Mouse (Mus musculus) splenic B cell, adult 2 months (primary cell): ENCODE results near the gene Mdm1.

ENCODE experiments used
- DNase-seq: peaks from one replicate; pipeline ENCODE4 v3.0.0-alpha.2; 2011; ENCODE audit warnings: low read depth, low spot score
- H3K27me3 ChIP-seq: 2 replicates; pipeline ENCODE4 v1.6.1; 2012; ENCODE audit warnings: mild to moderate bottlenecking, low read length, moderate library complexity, mixed read lengths; ENCODE audit not compliant: control insufficient read depth, poor library complexity, insufficient read depth, severe bottlenecking
- H3K36me3 ChIP-seq: 2 replicates; pipeline ENCODE4 v1.6.1; 2012; ENCODE audit warnings: mild to moderate bottlenecking, low read length, moderate library complexity, mixed read lengths; ENCODE audit not compliant: control insufficient read depth, poor library complexity, insufficient read depth, severe bottlenecking

The Mdm1 gene

GRCm38 (mm10) chr10:118112294-118112893, 29.2 kb upstream of the Mdm1 start:
- no peak for DNase-seq
- no peaks in the 10 kb centered on the region for H3K27me3 ChIP-seq

GRCm38 (mm10) chr10:118113256-118113682, 28.3 kb upstream of the Mdm1 start:
- no peak for DNase-seq
- Histone ChIP-seq H3K36me3 (no peaks in the 10 kb centered on the region), H3K27me3 (no peaks in the 10 kb centered on the region)

More at GRCm38 (mm10) chr10:118112294-118112893, 29.2 kb upstream of the Mdm1 start:
- H3K36me3 ChIP-seq, result no peaks in the 10 kb centered on the region

- no peaks in the 10 kb centered on the region for H3K36me3 ChIP-seq
- DNase-seq, result no peak
- H3K27me3 ChIP-seq, result no peaks in the 10 kb centered on the region
Measured at GRCm38 (mm10) chr10:118114271-118114670, 27.3 kb upstream of the Mdm1 start.

GRCm38 (mm10) chr10:118116456-118116855, 25.2 kb upstream of the Mdm1 start:
- DNase-seq, result no peak
- H3K36me3 ChIP-seq, result no peaks in the 10 kb centered on the region
- H3K27me3 ChIP-seq, result no peaks in the 10 kb centered on the region

GRCm38 (mm10) chr10:118121047-118121936, 20.3 kb upstream of the Mdm1 start:
- Histone ChIP-seq H3K27me3 (no peaks in the 10 kb centered on the region), H3K36me3 (no peaks in the 10 kb centered on the region)
- DNase-seq, result peak; percentile 55

- peak; percentile 82 for DNase-seq
- H3K27me3 ChIP-seq, result no peaks in the 10 kb centered on the region
Measured at GRCm38 (mm10) chr10:118121937-118122285, 19.7 kb upstream of the Mdm1 start.

GRCm38 (mm10) chr10:118122441-118123162, 19.0 kb upstream of the Mdm1 start:
- H3K27me3 ChIP-seq, result no peaks in the 10 kb centered on the region
- H3K36me3 ChIP-seq, result no peaks in the 10 kb centered on the region
- DNase-seq, result no peak

More at GRCm38 (mm10) chr10:118121937-118122285, 19.7 kb upstream of the Mdm1 start:
- no peaks in the 10 kb centered on the region for H3K36me3 ChIP-seq

GRCm38 (mm10) chr10:118125236-118125635, 16.4 kb upstream of the Mdm1 start:
- no peaks in the 10 kb centered on the region for H3K27me3 ChIP-seq
- DNase-seq, result no peak
- no peaks in the 10 kb centered on the region for H3K36me3 ChIP-seq

- no peak for DNase-seq
- H3K36me3 ChIP-seq, result no peaks in the 10 kb centered on the region
- no peaks in the 10 kb centered on the region for H3K27me3 ChIP-seq
Measured at GRCm38 (mm10) chr10:118125776-118126445, 15.7 kb upstream of the Mdm1 start.

- no peaks in the 10 kb centered on the region for H3K36me3 ChIP-seq
Measured at GRCm38 (mm10) chr10:118129001-118129682, 12.5 kb upstream of the Mdm1 start.

GRCm38 (mm10) chr10:118130016-118130415, 11.6 kb upstream of the Mdm1 start:
- H3K36me3 ChIP-seq, result no peaks in the 10 kb centered on the region
- no peaks in the 10 kb centered on the region for H3K27me3 ChIP-seq
- DNase-seq, result no peak

More at GRCm38 (mm10) chr10:118129001-118129682, 12.5 kb upstream of the Mdm1 start:
- DNase-seq, result no peak
- H3K27me3 ChIP-seq, result no peaks in the 10 kb centered on the region

GRCm38 (mm10) chr10:118132993-118133392, 8.6 kb upstream of the Mdm1 start:
- no peak for DNase-seq
- Histone ChIP-seq H3K36me3 (no peaks in the 10 kb centered on the region), H3K27me3 (no peaks in the 10 kb centered on the region)

- DNase-seq, result no peak
- no peaks in the 10 kb centered on the region for H3K27me3 ChIP-seq
Measured at GRCm38 (mm10) chr10:118138508-118138907, 3.1 kb upstream of the Mdm1 start.

More at GRCm38 (mm10) chr10:118138508-118138907, 3.1 kb upstream of the Mdm1 start:
- no peaks in the 10 kb centered on the region for H3K36me3 ChIP-seq
